Mouse (Mus musculus): ENCODE results near the gene Smg5.

GRCm38 (mm10) chr3:88297321-88297851, 38.7 kb upstream of the Smg5 start:
- TF ChIP-seq CTCF (IDR thresholded peaks at IDR 0.05; ENCODE audit: control insufficient read depth, insufficient read depth, low read length) (no peak), POLR2A (IDR thresholded peaks at IDR 0.05; ENCODE audit: borderline replicate concordance, control insufficient read depth, low read depth, low read length) (no peak)

Data from bone marrow, adult 2 months (tissue).